Mouse (Mus musculus) spleen, adult 2 months (tissue): ENCODE measurements at regions not wholly inside any gene's neighbourhood (a gene's known extent, or its start where the extent isn't known, plus 50 kb on each side); places are given as distances from the start of the nearest gene placed in this dataset.
A peak's percentile ranks its signal among the peaks of the same experiment; 100 is the strongest.

Source experiments
- DNase-seq, 2 experiments: peaks; one replicate each; pipeline versions ENCODE4 v3.0.0 to v3.0.0-alpha.2; 2012 to 2021; ENCODE audit warnings: low spot score in 2 of 2, low read depth in 1 of 2
- H3K27ac ChIP-seq: fragments of 200-500 bp; 2 replicates; pipeline ENCODE4 v1.5.1; 2012; ENCODE audit warnings: low read length, inconsistent platforms; ENCODE audit not compliant: insufficient read depth
- H3K27me3 ChIP-seq: fragments of 200-500 bp; 2 replicates; pipeline ENCODE4 v1.6.1; 2012; ENCODE audit warnings: mild to moderate bottlenecking, moderate library complexity, low read length, inconsistent platforms; ENCODE audit not compliant: control insufficient read depth, insufficient read depth
- H3K36me3 ChIP-seq: fragments of 200-500 bp; 2 replicates; pipeline ENCODE4 v1.6.1; 2012; ENCODE audit warnings: mild to moderate bottlenecking, low read length, inconsistent platforms; ENCODE audit not compliant: control insufficient read depth, insufficient read depth
- H3K4me1 ChIP-seq: fragments of 200-500 bp; 2 replicates; pipeline ENCODE4 v1.6.1; 2011; ENCODE audit warnings: inconsistent platforms; ENCODE audit not compliant: control insufficient read depth, insufficient read depth, insufficient read length
- H3K4me3 ChIP-seq: fragments of 200-500 bp; 2 replicates; pipeline ENCODE4 v1.5.1; 2011; ENCODE audit warnings: mild to moderate bottlenecking, inconsistent platforms; ENCODE audit not compliant: insufficient read depth, insufficient read length; ENCODE audit errors: extremely low read depth
- CTCF ChIP-seq: fragments of 200-500 bp; IDR thresholded peaks from 2 replicates; pipeline ENCODE4 v1.5.1; 2011; ENCODE audit warnings: mild to moderate bottlenecking, inconsistent platforms; ENCODE audit not compliant: insufficient read depth, insufficient read length, insufficient replicate concordance; ENCODE audit errors: extremely low read depth
- POLR2A ChIP-seq: fragments of 200-500 bp; IDR thresholded peaks from 2 replicates; pipeline ENCODE4 v1.6.1; 2011; ENCODE audit warnings: low read depth, low read length, inconsistent platforms
- WGBS: fragments of 180-500 bp; shearing (Covaris S2); methylation state at CpG from one replicate; pipeline ENCODE4 v1.1.7; 2018; 5-methylcytosine and 5-hydroxymethylcytosine counted together

DNA sequence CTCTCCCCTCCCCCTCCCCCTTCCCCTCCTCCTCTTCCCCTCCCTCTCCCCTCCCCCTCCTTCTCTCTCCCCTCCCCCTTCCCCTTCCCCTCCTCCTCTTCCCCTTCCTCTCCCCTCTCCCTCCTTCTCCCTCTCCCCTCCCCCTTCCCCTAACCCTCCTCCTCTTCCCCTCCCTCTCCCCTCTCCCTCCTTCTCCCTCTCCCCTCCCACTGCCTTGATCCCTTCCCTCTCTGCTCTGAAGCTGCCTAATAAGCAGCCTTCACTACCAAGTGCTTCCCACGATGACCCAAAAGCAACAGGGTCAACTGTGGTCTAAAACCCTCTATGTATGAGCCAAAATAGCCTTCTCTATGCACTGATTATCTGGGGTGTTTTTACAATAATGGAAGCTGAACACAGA lies 96.4 kb upstream of the Noct start:
- TF ChIP-seq CTCF, result no peak
- no peak for TF ChIP-seq POLR2A
- no peak for DNase-seq
- no peaks in the 10 kb centered on the region for H3K36me3 ChIP-seq
- peaks cover 13% of the 10 kb centered on the region; the same call in 1 of the 2 replicates for H3K4me1 ChIP-seq
- 68% methylated on average over 1 of the region's 1 CpGs for WGBS
- H3K4me3 ChIP-seq, result no peak overlapping the region
- H3K27me3 ChIP-seq, result no peaks in the 10 kb centered on the region
- H3K27ac ChIP-seq, result no peak overlapping the region

- Histone ChIP-seq H3K4me1 (peaks cover 13% of the 10 kb centered on the region; the same call in 1 of the 2 replicates), H3K27me3 (no peaks in the 10 kb centered on the region), H3K27ac (peak overlapping the region; percentile 0; the same call in 1 of the 2 replicates), H3K36me3 (no peaks in the 10 kb centered on the region), H3K4me3 (no peak overlapping the region)
- 18% methylated on average over 10 of the region's 10 CpGs for WGBS
- peak; percentile 45 to 50 for DNase-seq
- no peak for TF ChIP-seq CTCF
- no peak for TF ChIP-seq POLR2A
Measured at GRCm38 (mm10) chr3:51128491-51129155, 95.6 kb upstream of the Noct start.

- 92% methylated on average over 5 of the region's 5 CpGs for WGBS
- Histone ChIP-seq H3K4me1 (peaks cover 13% of the 10 kb centered on the region; the same call in 1 of the 2 replicates), H3K36me3 (no peaks in the 10 kb centered on the region), H3K4me3 (no peak overlapping the region), H3K27ac (no peak overlapping the region), H3K27me3 (no peaks in the 10 kb centered on the region)
- TF ChIP-seq POLR2A (no peak), CTCF (no peak)
- DNase-seq, result no peak
Measured at GRCm38 (mm10) chr3:51130709-51131108, 93.5 kb upstream of the Noct start.

DNA sequence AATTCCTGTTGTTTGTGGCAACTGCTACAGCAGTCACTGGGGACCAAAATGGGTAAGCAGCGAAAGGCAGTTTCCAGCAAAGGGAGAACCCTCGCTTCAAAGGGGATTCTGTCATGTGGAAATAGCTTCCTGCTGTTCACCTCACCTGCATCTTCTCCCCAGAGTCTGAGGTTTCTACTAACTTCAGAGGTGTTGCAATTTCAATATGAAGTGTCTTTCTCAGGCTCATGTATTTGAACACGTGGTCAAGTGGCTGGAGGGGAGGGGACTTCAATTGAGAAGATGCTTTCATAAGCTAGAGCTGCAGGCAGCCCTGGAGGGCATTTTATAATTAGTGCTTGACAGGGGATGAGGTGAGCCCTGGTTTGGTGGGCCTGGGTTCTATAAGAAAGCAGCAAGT lies 92.9 kb upstream of the Noct start:
- H3K36me3 ChIP-seq, result no peaks in the 10 kb centered on the region
- no peak overlapping the region for H3K4me3 ChIP-seq
- no peaks in the 10 kb centered on the region for H3K27me3 ChIP-seq
- WGBS, result 36% methylated on average over 3 of the region's 3 CpGs
- peaks cover 13% of the 10 kb centered on the region; the same call in 1 of the 2 replicates for H3K4me1 ChIP-seq
- TF ChIP-seq POLR2A (no peak), CTCF (no peak)
- DNase-seq, result no peak
- no peak overlapping the region for H3K27ac ChIP-seq

DNA sequence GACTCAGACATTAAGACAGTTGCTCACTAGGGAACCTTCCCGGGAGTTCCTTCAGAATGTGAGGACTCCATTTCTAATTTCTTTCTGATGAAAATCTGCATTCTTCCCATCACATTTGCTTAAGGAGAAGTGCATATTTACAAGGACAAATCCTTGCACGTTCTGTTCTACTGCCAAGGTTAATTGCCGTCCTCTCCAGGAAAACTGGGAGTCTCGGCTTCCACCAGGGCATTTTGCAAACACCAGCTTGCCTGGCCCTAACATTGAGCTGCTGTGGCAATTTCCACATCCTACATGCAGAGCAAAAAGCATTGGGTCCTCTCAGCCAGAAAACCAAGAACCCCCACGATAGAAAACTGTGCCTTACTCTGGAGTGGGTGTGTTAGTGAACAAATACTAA lies 91.5 kb upstream of the Noct start:
- TF ChIP-seq CTCF, result no peak
- TF ChIP-seq POLR2A, result no peak
- Histone ChIP-seq H3K4me1 (peaks cover 13% of the 10 kb centered on the region; the same call in 1 of the 2 replicates), H3K4me3 (no peak overlapping the region), H3K27me3 (no peaks in the 10 kb centered on the region), H3K36me3 (no peaks in the 10 kb centered on the region), H3K27ac (no peak overlapping the region)
- no peak for DNase-seq
- 91% methylated on average over 5 of the region's 5 CpGs for WGBS

DNA sequence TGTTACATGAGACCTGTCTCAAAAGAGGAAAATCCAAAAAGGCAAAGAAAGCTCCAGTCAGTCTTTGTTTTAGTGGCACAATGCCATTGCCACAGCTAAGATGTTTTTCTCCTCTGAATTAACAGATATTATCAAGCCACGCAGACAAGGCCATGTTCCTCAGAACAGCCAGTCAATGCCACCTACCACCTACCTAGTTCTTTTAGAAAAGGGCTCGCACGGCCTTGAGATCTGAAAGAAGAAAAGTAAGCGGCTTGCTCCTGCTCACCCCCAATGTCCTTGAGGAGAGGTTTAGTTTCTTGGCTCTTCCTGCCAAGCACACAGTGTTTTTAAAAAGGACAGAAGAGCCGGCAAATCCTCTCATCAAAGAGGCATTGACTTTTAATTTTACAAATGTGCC lies 88.7 kb upstream of the Noct start:
- Histone ChIP-seq H3K27ac (no peak overlapping the region), H3K4me1 (no peaks in the 10 kb centered on the region), H3K36me3 (no peaks in the 10 kb centered on the region), H3K27me3 (no peaks in the 10 kb centered on the region), H3K4me3 (no peak overlapping the region)
- 85% methylated on average over 5 of the region's 5 CpGs for WGBS
- TF ChIP-seq POLR2A (no peak), CTCF (no peak)
- no peak for DNase-seq

DNA sequence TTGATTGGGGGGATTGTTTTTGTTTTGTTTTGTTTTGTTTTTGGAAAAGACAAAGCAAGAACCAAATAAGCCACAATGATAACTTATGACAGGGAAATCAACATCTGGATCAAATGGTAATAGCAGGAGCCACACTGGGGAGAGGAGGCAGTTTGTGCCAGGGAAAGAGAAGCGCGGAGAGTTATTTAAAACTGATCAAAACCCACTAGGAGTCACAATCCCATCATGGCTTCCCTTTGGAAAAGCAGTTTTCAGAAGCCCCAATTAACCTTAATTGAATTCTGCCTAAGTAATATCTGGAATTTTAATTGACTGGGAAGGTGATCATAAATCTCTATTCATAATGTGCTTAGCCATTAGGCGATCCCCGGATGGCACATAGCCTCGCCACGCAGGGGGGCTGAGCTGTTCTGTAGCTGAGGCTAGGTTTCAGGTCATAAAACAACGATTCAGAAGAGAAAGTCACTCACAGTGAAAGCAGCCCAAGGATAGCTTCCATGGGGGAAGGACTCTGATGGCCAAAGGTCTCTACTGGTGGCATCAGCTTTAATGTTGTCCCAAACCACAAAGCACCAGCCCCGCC lies 86.4 kb upstream of the Noct start:
- H3K4me3 ChIP-seq, result no peak overlapping the region
- H3K27me3 ChIP-seq, result no peaks in the 10 kb centered on the region
- DNase-seq, result no peak
- WGBS, result 88% methylated on average over 8 of the region's 8 CpGs
- no peak overlapping the region for H3K27ac ChIP-seq
- no peaks in the 10 kb centered on the region for H3K36me3 ChIP-seq
- H3K4me1 ChIP-seq, result no peaks in the 10 kb centered on the region
- TF ChIP-seq CTCF (no peak), POLR2A (no peak)
